Mouse (Mus musculus): ENCODE data around the gene Fads3. TPM values are rescaled to one million over a fixed set of nuclear protein-coding genes. Genes with fewer than 3 reads are reported as not detected.
A peak's percentile ranks its signal among the peaks of the same experiment; 100 is the strongest.

Fads3 gene
- polyA plus RNA-seq, 1 experiment from 2014 or later: 32.3 TPM

GRCm38 (mm10) chr19:10082105-10082504, 40.7 kb downstream of the Fads3 start:
- peaks cover 96% of the 10 kb centered on the region for H3K36me3 ChIP-seq
- 89% methylated on average over 3 of the region's 3 CpGs for WGBS
- no peak overlapping the region for H3K4me3 ChIP-seq (replicated peaks)
- H3K27ac ChIP-seq (replicated peaks): no peak overlapping the region
- H3K4me2 ChIP-seq: no peak overlapping the region
- H3K9ac ChIP-seq (replicated peaks): no peak overlapping the region
- no peaks in the 10 kb centered on the region for H3K27me3 ChIP-seq (replicated peaks)
- no peak for ATAC-seq (ENCODE audit: low FRiP score)
- no peaks in the 10 kb centered on the region for H3K4me1 ChIP-seq
- no peaks in the 10 kb centered on the region for H3K9me3 ChIP-seq (replicated peaks)

DNA sequence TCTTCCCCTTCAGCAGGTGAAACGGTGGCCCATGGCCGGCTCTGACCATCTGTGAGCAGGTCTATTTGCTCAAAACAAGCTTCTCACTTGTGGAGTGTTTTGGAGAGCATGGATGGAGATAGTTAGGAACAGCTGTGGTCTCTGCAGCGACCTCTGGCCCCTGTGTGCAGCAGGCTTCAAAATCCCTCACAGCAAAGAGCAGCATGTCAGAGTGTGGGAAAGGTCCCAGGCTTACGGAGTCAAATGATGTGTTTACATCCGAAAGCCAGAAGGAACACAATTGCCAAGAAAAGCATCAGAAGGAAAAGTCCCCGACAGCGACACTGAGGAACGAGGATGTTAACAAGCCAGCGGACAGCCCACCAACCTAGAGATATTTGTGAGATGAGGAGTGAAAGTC, 44.1 kb downstream of the Fads3 start:
- H3K9me3 ChIP-seq (replicated peaks): no peaks in the 10 kb centered on the region
- no peaks in the 10 kb centered on the region for H3K27me3 ChIP-seq (replicated peaks)
- WGBS: 87% methylated on average over 9 of the region's 9 CpGs
- ATAC-seq (ENCODE audit: low FRiP score): no peak
- H3K36me3 ChIP-seq: peaks cover 96% of the 10 kb centered on the region
- H3K4me1 ChIP-seq: no peaks in the 10 kb centered on the region
- no peak overlapping the region for H3K9ac ChIP-seq (replicated peaks)
- H3K4me3 ChIP-seq (replicated peaks): no peak overlapping the region
- no peak overlapping the region for H3K4me2 ChIP-seq
- no peak overlapping the region for H3K27ac ChIP-seq (replicated peaks)

DNA sequence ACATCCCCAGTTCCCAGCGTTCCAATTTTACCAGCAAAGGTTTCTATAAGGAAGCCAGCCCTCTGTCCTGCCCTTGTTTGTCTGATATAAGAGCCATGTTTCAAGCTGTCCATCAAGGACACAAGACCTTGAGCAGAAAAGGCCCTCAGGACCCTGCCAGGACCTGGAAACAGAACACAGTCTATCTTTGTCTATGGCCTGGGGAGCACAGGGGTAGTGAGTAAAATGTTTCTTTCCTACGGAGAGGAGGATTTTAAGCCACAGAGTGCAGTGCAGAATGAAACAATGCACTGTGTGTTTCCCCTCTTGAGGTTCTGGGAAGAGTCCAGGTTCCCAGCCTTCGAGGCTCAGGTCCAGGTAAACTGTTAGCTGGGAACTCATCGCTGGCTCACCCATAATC, 45.6 kb downstream of the Fads3 start:
- Histone ChIP-seq H3K27ac (replicated peaks) (no peak overlapping the region), H3K4me2 (no peak overlapping the region), H3K9me3 (replicated peaks) (no peaks in the 10 kb centered on the region), H3K4me3 (replicated peaks) (no peak overlapping the region), H3K36me3 (peaks cover 98% of the 10 kb centered on the region), H3K4me1 (no peaks in the 10 kb centered on the region), H3K27me3 (replicated peaks) (no peaks in the 10 kb centered on the region), H3K9ac (replicated peaks) (no peak overlapping the region)
- WGBS: 92% methylated on average over 4 of the region's 4 CpGs
- ATAC-seq (ENCODE audit: low FRiP score): no peak

DNA sequence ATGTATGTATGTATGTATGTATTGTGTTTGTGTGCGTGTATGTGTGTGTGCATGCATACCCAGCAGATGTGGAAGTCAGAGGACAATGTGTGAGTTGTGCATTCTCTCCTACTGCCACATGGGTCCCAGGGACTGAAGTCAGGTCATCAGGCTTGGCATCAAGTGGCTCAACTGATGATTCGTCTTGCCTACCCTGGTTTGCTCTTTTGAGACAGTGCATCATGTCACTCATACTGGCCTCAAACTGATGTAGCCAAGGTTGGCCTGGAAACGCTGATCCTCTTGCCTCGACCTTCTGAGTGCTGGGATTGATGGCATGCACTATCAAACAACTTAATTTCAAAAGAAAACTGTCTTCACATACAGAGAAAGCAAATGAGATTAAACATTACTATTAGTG, 52.5 kb downstream of the Fads3 start:
- Histone ChIP-seq H3K4me2 (no peak overlapping the region), H3K27ac (replicated peaks) (no peak overlapping the region), H3K9ac (replicated peaks) (no peak overlapping the region), H3K27me3 (replicated peaks) (no peaks in the 10 kb centered on the region), H3K4me3 (replicated peaks) (no peak overlapping the region), H3K4me1 (peaks cover 46% of the 10 kb centered on the region), H3K36me3 (peaks cover 41% of the 10 kb centered on the region), H3K9me3 (replicated peaks) (no peaks in the 10 kb centered on the region)
- ATAC-seq (ENCODE audit: low FRiP score): no peak
- WGBS: 88% methylated on average over 4 of the region's 4 CpGs

GRCm38 (mm10) chr19:10094695-10095094, 53.3 kb downstream of the Fads3 start:
- H3K4me1 ChIP-seq: peaks cover 55% of the 10 kb centered on the region
- WGBS: 72% methylated on average over 4 of the region's 4 CpGs
- peaks cover 32% of the 10 kb centered on the region for H3K36me3 ChIP-seq
- no peak for ATAC-seq (ENCODE audit: low FRiP score)
- 0 out of 2 replicates have a peak overlapping the region, but pooled peaks have one; percentile 1 for H3K4me2 ChIP-seq
- H3K9me3 ChIP-seq (replicated peaks): no peaks in the 10 kb centered on the region
- H3K27me3 ChIP-seq (replicated peaks): no peaks in the 10 kb centered on the region
- no peak overlapping the region for H3K4me3 ChIP-seq (replicated peaks)
- H3K27ac ChIP-seq (replicated peaks): no peak overlapping the region
- no peak overlapping the region for H3K9ac ChIP-seq (replicated peaks)

DNA sequence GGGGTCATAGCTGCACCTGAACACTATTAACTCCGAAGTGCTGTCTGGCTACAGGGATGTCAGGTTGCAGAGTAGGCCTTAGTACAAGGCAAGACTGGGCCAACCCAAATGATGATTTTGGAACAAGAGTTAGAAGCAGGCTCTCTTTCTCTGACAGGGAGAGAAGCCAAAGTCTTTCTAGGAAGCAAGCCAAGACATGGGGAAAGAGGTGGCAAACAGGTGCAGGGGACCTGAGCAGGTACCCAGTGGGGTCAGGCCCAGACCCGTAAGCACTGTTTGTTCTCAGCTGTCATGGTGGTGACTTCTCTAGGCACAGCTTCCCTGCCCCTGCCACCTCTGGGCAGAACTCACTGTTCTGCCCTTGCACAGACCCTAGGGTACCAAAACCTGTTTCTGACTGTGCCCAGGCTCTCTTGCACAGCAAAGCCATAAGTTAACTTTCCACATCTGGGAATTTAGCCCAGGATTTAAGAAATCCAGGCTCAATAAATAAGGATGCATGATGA, 55.1 kb downstream of the Fads3 start:
- no peak for ATAC-seq (ENCODE audit: low FRiP score)
- Histone ChIP-seq H3K27ac (replicated peaks) (no peak overlapping the region), H3K4me1 (peaks cover 61% of the 10 kb centered on the region), H3K27me3 (replicated peaks) (no peaks in the 10 kb centered on the region), H3K9me3 (replicated peaks) (no peaks in the 10 kb centered on the region), H3K36me3 (peaks cover 15% of the 10 kb centered on the region), H3K9ac (replicated peaks) (no peak overlapping the region), H3K4me3 (replicated peaks) (no peak overlapping the region), H3K4me2 (peak overlapping the region; percentile 85; the same call in 1 of the 2 replicates)
- WGBS: 90% methylated on average over 2 of the region's 2 CpGs

DNA sequence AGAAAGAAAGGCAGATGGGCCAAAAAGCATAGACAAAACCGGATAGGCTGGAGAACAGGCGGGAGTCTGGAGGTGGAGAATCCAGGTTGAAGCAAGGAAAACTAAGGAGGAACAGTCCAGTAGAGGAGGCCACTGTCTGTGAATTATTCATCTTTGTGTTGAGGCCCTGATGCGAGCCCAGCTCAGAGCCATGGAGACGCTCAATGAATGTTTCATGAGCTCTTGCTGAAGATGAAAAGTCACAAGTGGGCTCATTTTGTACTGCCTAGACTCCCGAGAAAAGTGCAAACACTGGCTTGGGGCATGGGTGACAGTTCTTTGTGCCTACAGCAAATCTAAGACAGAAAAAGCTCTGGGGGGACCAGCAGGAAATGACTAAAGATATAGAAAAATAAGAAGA, 56.5 kb downstream of the Fads3 start:
- H3K9me3 ChIP-seq (replicated peaks): no peaks in the 10 kb centered on the region
- peak overlapping the region; percentile 18; the same call in 1 of the 2 replicates for H3K9ac ChIP-seq (replicated peaks)
- no peak for ATAC-seq (ENCODE audit: low FRiP score)
- H3K4me2 ChIP-seq: peak overlapping the region; percentile 85
- WGBS: 37% methylated on average over 5 of the region's 5 CpGs
- H3K4me1 ChIP-seq: peaks cover 67% of the 10 kb centered on the region
- peak overlapping the region; percentile 23 for H3K27ac ChIP-seq (replicated peaks)
- peak overlapping the region; percentile 79 for H3K4me3 ChIP-seq (replicated peaks)
- peaks cover 9% of the 10 kb centered on the region for H3K36me3 ChIP-seq
- no peaks in the 10 kb centered on the region for H3K27me3 ChIP-seq (replicated peaks)

DNA sequence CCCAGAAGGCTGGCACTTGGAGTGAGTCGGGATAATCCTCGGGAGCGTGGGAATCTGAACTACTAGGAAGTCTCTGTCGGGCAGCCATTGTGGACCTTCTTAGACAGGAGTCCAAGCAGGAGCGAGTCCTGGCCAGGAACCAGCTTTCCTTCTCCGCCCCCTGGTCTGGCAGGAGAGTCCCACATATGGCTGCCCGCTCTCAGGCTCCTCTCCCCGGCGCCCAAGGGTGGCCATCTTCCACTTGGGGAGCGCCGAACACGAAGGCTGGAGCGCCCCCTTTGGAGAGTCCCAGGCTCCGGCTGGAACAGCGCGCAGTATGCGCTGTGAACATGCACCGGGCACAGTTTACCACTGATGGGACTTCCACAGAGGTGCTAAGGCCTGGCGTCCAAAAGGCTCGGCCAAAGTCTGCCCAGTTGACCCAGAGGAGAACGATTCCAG, 59.3 kb downstream of the Fads3 start:
- peaks cover 54% of the 10 kb centered on the region for H3K4me1 ChIP-seq
- peak overlapping the region; percentile 79 for H3K4me3 ChIP-seq (replicated peaks)
- no peaks in the 10 kb centered on the region for H3K27me3 ChIP-seq (replicated peaks)
- H3K36me3 ChIP-seq: no peaks in the 10 kb centered on the region
- 0% methylated on average over 21 of the region's 21 CpGs for WGBS
- peak overlapping the region; percentile 85 for H3K4me2 ChIP-seq
- peak overlapping the region; percentile 85 for H3K9ac ChIP-seq (replicated peaks)
- ATAC-seq (ENCODE audit: low FRiP score): peak; percentile 72
- no peaks in the 10 kb centered on the region for H3K9me3 ChIP-seq (replicated peaks)
- peak overlapping the region; percentile 93 for H3K27ac ChIP-seq (replicated peaks)

GRCm38 (mm10) chr19:10101341-10102053, 60.1 kb downstream of the Fads3 start, which contains the start of gene Fads2:
Gene Fads2 (minus strand): TSS chr19:10101746.
- Histone ChIP-seq H3K27me3 (replicated peaks) (no peaks in the 10 kb centered on the region), H3K4me2 (peak within 1 kb of the TSS; percentile 85), H3K9ac (replicated peaks) (peak within 1 kb of the TSS; percentile 85), H3K9me3 (replicated peaks) (no peaks in the 10 kb centered on the region), H3K27ac (replicated peaks) (peak within 1 kb of the TSS; percentile 93), H3K4me3 (replicated peaks) (peak within 1 kb of the TSS; percentile 79), H3K36me3 (no peaks in the 10 kb centered on the region), H3K4me1 (peaks cover 45% of the 10 kb centered on the region)
- 1% methylated on average over 54 of the region's 57 CpGs for WGBS
- ATAC-seq (ENCODE audit: low FRiP score): peak; percentile 95

DNA sequence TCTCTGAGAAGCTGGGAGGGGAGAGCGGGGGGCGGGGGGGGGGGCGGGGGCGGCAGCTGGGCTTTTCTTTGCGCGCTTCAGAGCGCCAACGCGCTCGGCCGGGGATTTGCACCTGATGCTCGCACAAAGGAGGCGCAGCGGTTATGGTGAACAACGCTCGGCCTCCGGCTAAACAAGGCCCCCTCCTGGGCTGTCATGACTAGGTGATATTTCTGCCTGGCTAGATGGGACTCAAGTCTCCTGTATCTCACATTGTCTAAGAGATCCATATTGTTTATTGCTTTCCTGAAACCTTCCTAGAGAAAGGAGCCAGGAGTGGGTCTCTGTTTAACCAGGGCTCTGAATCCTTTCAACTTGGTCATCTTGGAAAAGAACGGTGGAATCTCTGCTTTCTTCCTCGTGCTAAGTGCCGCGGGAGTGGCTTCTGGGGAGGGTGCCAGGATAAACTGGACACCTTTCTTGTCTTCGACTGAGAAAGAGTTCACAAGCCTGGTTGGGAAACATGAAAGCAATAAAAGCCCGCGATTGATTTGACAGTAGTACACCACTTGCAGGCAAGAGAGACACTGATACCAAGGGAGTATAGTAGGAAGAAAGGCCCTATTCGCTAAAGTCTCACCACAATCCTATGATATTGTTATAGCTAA, 60.8 kb downstream of the Fads3 start:
- Histone ChIP-seq H3K4me2 (peak overlapping the region; percentile 85), H3K27me3 (replicated peaks) (no peaks in the 10 kb centered on the region), H3K9me3 (replicated peaks) (no peaks in the 10 kb centered on the region), H3K36me3 (no peaks in the 10 kb centered on the region), H3K9ac (replicated peaks) (peak overlapping the region; percentile 54), H3K4me3 (replicated peaks) (peak overlapping the region; percentile 79), H3K27ac (replicated peaks) (peak overlapping the region; percentile 93), H3K4me1 (peaks cover 38% of the 10 kb centered on the region)
- WGBS: 3% methylated on average over 21 of the region's 25 CpGs
- peak; percentile 53; the same call in 1 of the 2 replicates for ATAC-seq (ENCODE audit: low FRiP score)

- WGBS: 82% methylated on average over 6 of the region's 6 CpGs
- Histone ChIP-seq H3K9me3 (replicated peaks) (no peaks in the 10 kb centered on the region), H3K4me2 (no peak overlapping the region), H3K36me3 (no peaks in the 10 kb centered on the region), H3K27ac (replicated peaks) (no peak overlapping the region), H3K27me3 (replicated peaks) (no peaks in the 10 kb centered on the region), H3K9ac (replicated peaks) (no peak overlapping the region), H3K4me1 (peaks cover 18% of the 10 kb centered on the region), H3K4me3 (replicated peaks) (no peak overlapping the region)
- ATAC-seq (ENCODE audit: low FRiP score): no peak
Measured at GRCm38 (mm10) chr19:10104234-10104633, 62.9 kb downstream of the Fads3 start.

GRCm38 (mm10) chr19:10105034-10105493, 63.7 kb downstream of the Fads3 start:
- H3K9me3 ChIP-seq (replicated peaks): no peaks in the 10 kb centered on the region
- no peak for ATAC-seq (ENCODE audit: low FRiP score)
- H3K4me2 ChIP-seq: no peak overlapping the region
- peaks cover 9% of the 10 kb centered on the region for H3K4me1 ChIP-seq
- no peaks in the 10 kb centered on the region for H3K27me3 ChIP-seq (replicated peaks)
- WGBS: 90% methylated on average over 10 of the region's 10 CpGs
- H3K27ac ChIP-seq (replicated peaks): no peak overlapping the region
- no peak overlapping the region for H3K9ac ChIP-seq (replicated peaks)
- H3K4me3 ChIP-seq (replicated peaks): no peak overlapping the region
- H3K36me3 ChIP-seq: no peaks in the 10 kb centered on the region
